In the genomic region with DNA sequence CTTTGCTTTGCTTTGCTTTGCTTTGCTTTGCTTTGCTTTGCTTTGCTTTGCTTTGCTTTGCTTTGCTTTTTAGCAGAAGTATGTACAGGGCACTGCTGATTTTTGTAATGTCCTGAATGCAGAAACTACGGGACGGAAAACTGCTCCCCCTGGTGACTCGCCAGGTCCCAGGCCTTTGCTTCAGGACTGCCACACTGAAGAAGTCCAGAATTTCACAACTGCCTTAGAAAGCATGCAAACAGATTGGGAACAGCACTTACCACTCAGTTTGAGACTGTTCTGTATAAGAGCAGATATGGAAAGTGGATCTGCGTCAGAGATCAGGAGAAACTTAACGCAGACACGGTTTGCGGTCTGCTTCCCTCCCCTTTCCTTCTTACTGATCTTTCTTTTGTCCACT, we compare ENCODE assay signal across 7 mouse cellular contexts.
DNase-seq lines count a peak whose midpoint lies in the region; ATAC-seq and TF ChIP-seq lines count a peak whose summit lies in the region.

No protein-coding gene starts in this region.

- POLR2A ChIA-PET in Patski (lab: Charles Lee): interaction anchor here (0.5 to 0.7 kb wide), 2 partner anchors 262 to 533 kb away, joined by 3 to 4 read pairs; no protein-coding TSS in a partner anchor

- 0 out of 2 replicates have a peak overlapping the region, but pooled peaks have one; percentile 17 for H3K4me2 ChIP-seq in forebrain, embryonic 15.5 days (replicated peaks)
- peak overlapping the region; percentile 33 for H3K4me2 ChIP-seq in lung, postnatal 0 days (replicated peaks; ENCODE audit: low read depth, low read length)

- no peaks in the 10 kb centered on the region for H3K27me3 ChIP-seq in Patski
- H3K27me3 ChIP-seq in forebrain, embryonic 15.5 days: no peaks in the 10 kb centered on the region
- H3K27me3 ChIP-seq in lung, postnatal 0 days (replicated peaks; ENCODE audit: insufficient read depth, low read length): no peaks in the 10 kb centered on the region

- intact Hi-C loops in heart, postnatal 36 days (cut with DNase I): loop anchor here (1.0 to 10.0 kb wide), 5 partner anchors 104 to 454 kb away; no protein-coding TSS in a partner anchor

- no peak overlapping the region for H3K4me3 ChIP-seq in forebrain, embryonic 15.5 days
- H3K4me3 ChIP-seq in lung, postnatal 0 days (ENCODE audit: low read depth, low read length): no peak overlapping the region

- TF ChIP-seq EP300 in lung, postnatal 0 days (IDR thresholded peaks at IDR 0.05): peak; percentile 79

- under 1% methylated on average over 7 of the region's 7 CpGs for WGBS in forebrain, embryonic 15.5 days
- 16% methylated on average over 7 of the region's 7 CpGs for WGBS in lung, postnatal 0 days

- peak; percentile 57 for ATAC-seq in Patski
- peak; percentile 66 for ATAC-seq in forebrain, embryonic 15.5 days (replicated peaks)
- ATAC-seq in lung, postnatal 0 days: peak; percentile 89

- H3K4me1 ChIP-seq in forebrain, embryonic 15.5 days: peaks cover 65% of the 10 kb centered on the region
- H3K4me1 ChIP-seq in lung, postnatal 0 days (ENCODE audit: insufficient read depth, low read depth, low read length): peaks cover 8% of the 10 kb centered on the region

- CTCF ChIA-PET in Patski (lab: Charles Lee): interaction anchor here (0.8 to 1.5 kb wide), 2 partner anchors 333 to 1072 kb away, joined by 3 to 4 read pairs; no protein-coding TSS in a partner anchor

- peak; percentile 69 for TF ChIP-seq CTCF in Patski (IDR thresholded peaks at IDR 0.05)
- TF ChIP-seq CTCF in lung, postnatal 0 days (IDR thresholded peaks at IDR 0.05): peak; percentile 83

- no peak for DNase-seq in Patski (ENCODE audit: low read depth, low spot score)
- peak; percentile 48 for DNase-seq in cerebellum, adult 11-12 months
- DNase-seq in heart, postnatal 36 days: peak; percentile 76 to 80
- DNase-seq in kidney, postnatal 36 days: peak; percentile 74 to 87
- peak; percentile 97 for DNase-seq in lung, postnatal 0 days (ENCODE audit: low spot score)
- DNase-seq in right cerebral cortex, postnatal 4 days: peak; percentile 55

- peak overlapping the region; percentile 85 for H3K27ac ChIP-seq in forebrain, embryonic 15.5 days (replicated peaks)
- peak overlapping the region; percentile 66 for H3K27ac ChIP-seq in lung, postnatal 0 days (ENCODE audit: low read length)

- H3K9me3 ChIP-seq in forebrain, embryonic 15.5 days: no peaks in the 10 kb centered on the region
- no peaks in the 10 kb centered on the region for H3K9me3 ChIP-seq in lung, postnatal 0 days (ENCODE audit: low read length)

- H3K36me3 ChIP-seq in forebrain, embryonic 15.5 days: no peaks in the 10 kb centered on the region
- H3K36me3 ChIP-seq in lung, postnatal 0 days (ENCODE audit: insufficient read depth, low read length): no peaks in the 10 kb centered on the region

- no peak overlapping the region for H3K9ac ChIP-seq in forebrain, embryonic 15.5 days (replicated peaks)
- no peak overlapping the region for H3K9ac ChIP-seq in lung, postnatal 0 days (replicated peaks; ENCODE audit: low read depth)

- in situ Hi-C loops in Patski (cut with MboI; ENCODE audit: low pct_unique_long_range_greater_than_20kb): loop anchor here (10.0 to 25.0 kb wide), 2 partner anchors 334 to 1397 kb away; partner anchors contain the start of genes E130114P18Rik and Nfia
